Mouse (Mus musculus): ENCODE data around the gene Spred2. TPM values are rescaled to one million over a fixed set of nuclear protein-coding genes. Genes with fewer than 3 reads are reported as not detected.
A peak's percentile ranks its signal among the peaks of the same experiment; 100 is the strongest.
"Not testable (repeated sequence)": the region's sequence is repeated elsewhere in the genome, so short reads cannot be mapped to it uniquely, and the experiment has no call there.

The Spred2 gene
- polyA plus RNA-seq, 1 experiment from 2014 or later, result 5.5 TPM

GRCm38 (mm10) chr11:20045586-20045985, 121.4 kb downstream of the Spred2 start:
- no peak overlapping the region for H3K4me3 ChIP-seq (replicated peaks; ENCODE audit: low read depth, low read length)
- H3K36me3 ChIP-seq (ENCODE audit: control insufficient read depth, insufficient read depth, low read length), result no peaks in the 10 kb centered on the region
- peaks cover 4% of the 10 kb centered on the region; the same call in 1 of the 2 replicates for H3K4me1 ChIP-seq (ENCODE audit: control insufficient read depth, insufficient read depth, low read length)
- WGBS, result 72% methylated on average over 3 of the region's 3 CpGs
- ATAC-seq (ENCODE audit: low FRiP score, low TSS enrichment) (no peak), DNase-seq (no peak)
- H3K27ac ChIP-seq (replicated peaks; ENCODE audit: low read depth, low read length), result no peak overlapping the region
- H3K9me3 ChIP-seq (ENCODE audit: control insufficient read depth, low read length), result no peaks in the 10 kb centered on the region
- no peak overlapping the region for H3K4me2 ChIP-seq (ENCODE audit: low read length)
- no peak overlapping the region for H3K9ac ChIP-seq (replicated peaks; ENCODE audit: low read length)
- no peaks in the 10 kb centered on the region for H3K27me3 ChIP-seq (ENCODE audit: control insufficient read depth, insufficient read depth, low read length)

- 59% methylated on average over 13 of the region's 13 CpGs for WGBS
- no peak for ATAC-seq (ENCODE audit: low FRiP score, low TSS enrichment)
Measured at GRCm38 (mm10) chr11:20052814-20053536, 128.8 kb downstream of the Spred2 start.

GRCm38 (mm10) chr11:20053951-20054350, 129.8 kb downstream of the Spred2 start:
- H3K4me2 ChIP-seq (ENCODE audit: low read length), result no peak overlapping the region
- DNase-seq, result no peak
- ATAC-seq (ENCODE audit: low FRiP score, low TSS enrichment), result no peak
- no peaks in the 10 kb centered on the region for H3K9me3 ChIP-seq (ENCODE audit: control insufficient read depth, low read length)
- no peak overlapping the region for H3K27ac ChIP-seq (replicated peaks; ENCODE audit: low read depth, low read length)
- no peak overlapping the region for H3K4me3 ChIP-seq (replicated peaks; ENCODE audit: low read depth, low read length)
- H3K4me1 ChIP-seq (ENCODE audit: control insufficient read depth, insufficient read depth, low read length), result no peaks in the 10 kb centered on the region
- 75% methylated on average over 3 of the region's 3 CpGs for WGBS
- no peak overlapping the region for H3K9ac ChIP-seq (replicated peaks; ENCODE audit: low read length)
- no peaks in the 10 kb centered on the region for H3K27me3 ChIP-seq (ENCODE audit: control insufficient read depth, insufficient read depth, low read length)
- peaks cover 12% of the 10 kb centered on the region for H3K36me3 ChIP-seq (ENCODE audit: control insufficient read depth, insufficient read depth, low read length)

More at GRCm38 (mm10) chr11:20052814-20053536, 128.8 kb downstream of the Spred2 start:
- Histone ChIP-seq H3K36me3 (ENCODE audit: control insufficient read depth, insufficient read depth, low read length) (peaks cover 6% of the 10 kb centered on the region; the same call in 1 of the 2 replicates), H3K9ac (replicated peaks; ENCODE audit: low read length) (0 out of 2 replicates have a peak overlapping the region, but pooled peaks have one; percentile 16), H3K4me2 (ENCODE audit: low read length) (no peak overlapping the region), H3K4me1 (ENCODE audit: control insufficient read depth, insufficient read depth, low read length) (no peaks in the 10 kb centered on the region), H3K9me3 (ENCODE audit: control insufficient read depth, low read length) (no peaks in the 10 kb centered on the region), H3K4me3 (replicated peaks; ENCODE audit: low read depth, low read length) (no peak overlapping the region), H3K27ac (replicated peaks; ENCODE audit: low read depth, low read length) (no peak overlapping the region), H3K27me3 (ENCODE audit: control insufficient read depth, insufficient read depth, low read length) (no peaks in the 10 kb centered on the region)
- DNase-seq, result no peak

- H3K9me3 ChIP-seq (ENCODE audit: control insufficient read depth, low read length), result no peaks in the 10 kb centered on the region
- no peak; the same call in 1 of the 2 replicates for ATAC-seq (ENCODE audit: low FRiP score, low TSS enrichment)
- H3K36me3 ChIP-seq (ENCODE audit: control insufficient read depth, insufficient read depth, low read length), result peaks cover 17% of the 10 kb centered on the region
- H3K4me2 ChIP-seq (ENCODE audit: low read length), result no peak overlapping the region
- no peak overlapping the region for H3K9ac ChIP-seq (replicated peaks; ENCODE audit: low read length)
- H3K27me3 ChIP-seq (ENCODE audit: control insufficient read depth, insufficient read depth, low read length), result no peaks in the 10 kb centered on the region
- peak; percentile 36 for DNase-seq
- WGBS, result 25% methylated on average over 5 of the region's 5 CpGs
- no peak overlapping the region; the same call in 1 of the 2 replicates for H3K27ac ChIP-seq (replicated peaks; ENCODE audit: low read depth, low read length)
- H3K4me3 ChIP-seq (replicated peaks; ENCODE audit: low read depth, low read length), result no peak overlapping the region
- H3K4me1 ChIP-seq (ENCODE audit: control insufficient read depth, insufficient read depth, low read length), result no peaks in the 10 kb centered on the region
Measured at GRCm38 (mm10) chr11:20054617-20055016, 130.4 kb downstream of the Spred2 start.

- WGBS, result 83% methylated on average over 1 of the region's 1 CpGs
- Histone ChIP-seq H3K9me3 (ENCODE audit: control insufficient read depth, low read length) (no peaks in the 10 kb centered on the region), H3K27me3 (ENCODE audit: control insufficient read depth, insufficient read depth, low read length) (no peaks in the 10 kb centered on the region), H3K9ac (replicated peaks; ENCODE audit: low read length) (no peak overlapping the region), H3K4me1 (ENCODE audit: control insufficient read depth, insufficient read depth, low read length) (no peaks in the 10 kb centered on the region), H3K27ac (replicated peaks; ENCODE audit: low read depth, low read length) (no peak overlapping the region), H3K4me3 (replicated peaks; ENCODE audit: low read depth, low read length) (no peak overlapping the region), H3K4me2 (ENCODE audit: low read length) (no peak overlapping the region), H3K36me3 (ENCODE audit: control insufficient read depth, insufficient read depth, low read length) (peaks cover 21% of the 10 kb centered on the region)
- no peak for DNase-seq
- no peak for ATAC-seq (ENCODE audit: low FRiP score, low TSS enrichment)
Measured at GRCm38 (mm10) chr11:20056168-20056567, 132.0 kb downstream of the Spred2 start.

GRCm38 (mm10) chr11:20057429-20057828, 133.3 kb downstream of the Spred2 start:
- Histone ChIP-seq H3K9me3 (ENCODE audit: control insufficient read depth, low read length) (no peaks in the 10 kb centered on the region), H3K36me3 (ENCODE audit: control insufficient read depth, insufficient read depth, low read length) (peaks cover 21% of the 10 kb centered on the region), H3K4me2 (ENCODE audit: low read length) (no peak overlapping the region), H3K9ac (replicated peaks; ENCODE audit: low read length) (no peak overlapping the region), H3K27me3 (ENCODE audit: control insufficient read depth, insufficient read depth, low read length) (no peaks in the 10 kb centered on the region), H3K27ac (replicated peaks; ENCODE audit: low read depth, low read length) (no peak overlapping the region), H3K4me3 (replicated peaks; ENCODE audit: low read depth, low read length) (no peak overlapping the region), H3K4me1 (ENCODE audit: control insufficient read depth, insufficient read depth, low read length) (no peaks in the 10 kb centered on the region)
- DNase-seq, result no peak
- ATAC-seq (ENCODE audit: low FRiP score, low TSS enrichment), result no peak
- 98% methylated on average over 2 of the region's 2 CpGs for WGBS

- Histone ChIP-seq H3K27ac (replicated peaks; ENCODE audit: low read depth, low read length) (no peak overlapping the region), H3K4me2 (ENCODE audit: low read length) (no peak overlapping the region), H3K27me3 (ENCODE audit: control insufficient read depth, insufficient read depth, low read length) (no peaks in the 10 kb centered on the region), H3K9me3 (ENCODE audit: control insufficient read depth, low read length) (no peaks in the 10 kb centered on the region), H3K36me3 (ENCODE audit: control insufficient read depth, insufficient read depth, low read length) (peaks cover 28% of the 10 kb centered on the region), H3K9ac (replicated peaks; ENCODE audit: low read length) (no peak overlapping the region), H3K4me1 (ENCODE audit: control insufficient read depth, insufficient read depth, low read length) (no peaks in the 10 kb centered on the region), H3K4me3 (replicated peaks; ENCODE audit: low read depth, low read length) (no peak overlapping the region)
- ATAC-seq (ENCODE audit: low FRiP score, low TSS enrichment), result no peak
- DNase-seq, result no peak
- 84% methylated on average over 3 of the region's 3 CpGs for WGBS
Measured at GRCm38 (mm10) chr11:20059736-20060135, 135.6 kb downstream of the Spred2 start.

- not testable (repeated sequence) for ATAC-seq (ENCODE audit: low FRiP score, low TSS enrichment); DNase-seq; H3K9ac ChIP-seq (replicated peaks; ENCODE audit: low read length); H3K4me1 ChIP-seq (ENCODE audit: control insufficient read depth, insufficient read depth, low read length); H3K27ac ChIP-seq (replicated peaks; ENCODE audit: low read depth, low read length); H3K4me2 ChIP-seq (ENCODE audit: low read length); H3K4me3 ChIP-seq (replicated peaks; ENCODE audit: low read depth, low read length); H3K9me3 ChIP-seq (ENCODE audit: control insufficient read depth, low read length); H3K27me3 ChIP-seq (ENCODE audit: control insufficient read depth, insufficient read depth, low read length)
- WGBS, result 95% methylated on average over 9 of the region's 9 CpGs
- H3K36me3 ChIP-seq (ENCODE audit: control insufficient read depth, insufficient read depth, low read length), result peaks cover 36% of the 10 kb centered on the region
Measured at GRCm38 (mm10) chr11:20062801-20063200, 138.6 kb downstream of the Spred2 start.

GRCm38 (mm10) chr11:20064086-20064485, 139.9 kb downstream of the Spred2 start:
- peaks cover 33% of the 10 kb centered on the region for H3K36me3 ChIP-seq (ENCODE audit: control insufficient read depth, insufficient read depth, low read length)
- H3K27me3 ChIP-seq (ENCODE audit: control insufficient read depth, insufficient read depth, low read length); H3K27ac ChIP-seq (replicated peaks; ENCODE audit: low read depth, low read length); H3K4me3 ChIP-seq (replicated peaks; ENCODE audit: low read depth, low read length); H3K9me3 ChIP-seq (ENCODE audit: control insufficient read depth, low read length); H3K9ac ChIP-seq (replicated peaks; ENCODE audit: low read length); H3K4me2 ChIP-seq (ENCODE audit: low read length); H3K4me1 ChIP-seq (ENCODE audit: control insufficient read depth, insufficient read depth, low read length); ATAC-seq (ENCODE audit: low FRiP score, low TSS enrichment); DNase-seq: not testable (repeated sequence)
- 11% methylated on average over 2 of the region's 2 CpGs for WGBS

Measured in midbrain, embryonic 14.5 days (tissue).